Mouse (Mus musculus) c-Kit-positive CD71-negative TER-119-negative erythroid progenitor cells, embryonic 14.5 days (primary cell): ENCODE results near the gene Cebpe.

Source experiments
- DNase-seq: peaks from one replicate; pipeline ENCODE4 v3.0.0-alpha.2; 2013; ENCODE audit warnings: low read depth

Gene Cebpe

GRCm38 (mm10) chr14:54721711-54722110, 9.7 kb upstream of the Cebpe start:
- no peak for DNase-seq

GRCm38 (mm10) chr14:54720654-54721350, 8.8 kb upstream of the Cebpe start:
- DNase-seq: no peak

- no peak for DNase-seq
These were observed 8.1 kb upstream of the Cebpe start for GRCm38 (mm10) chr14:54720041-54720440.

- DNase-seq: no peak
These were observed 3.4 kb upstream of the Cebpe start for GRCm38 (mm10) chr14:54715402-54715801.

GRCm38 (mm10) chr14:54714617-54715081, 2.7 kb upstream of the Cebpe start:
- DNase-seq: no peak

- peak; percentile 91 for DNase-seq
These were observed 2.1 kb upstream of the Cebpe start for GRCm38 (mm10) chr14:54714121-54714520.

GRCm38 (mm10) chr14:54712861-54713260, 887 bp upstream of the Cebpe start:
- DNase-seq: no peak

- DNase-seq: no peak
These were observed 2.9 kb downstream of the Cebpe start for GRCm38 (mm10) chr14:54709054-54709453.

GRCm38 (mm10) chr14:54706589-54707320, 5.2 kb downstream of the Cebpe start:
- no peak for DNase-seq

GRCm38 (mm10) chr14:54705844-54706243, 6.1 kb downstream of the Cebpe start:
- DNase-seq: peak; percentile 87

GRCm38 (mm10) chr14:54703207-54703606, 8.8 kb downstream of the Cebpe start:
- no peak for DNase-seq

- DNase-seq: peak; percentile 79
These were observed 10.7 kb downstream of the Cebpe start for GRCm38 (mm10) chr14:54701298-54701697.

GRCm38 (mm10) chr14:54699586-54699985, 12.4 kb downstream of the Cebpe start:
- DNase-seq: no peak

GRCm38 (mm10) chr14:54698733-54699132, 13.2 kb downstream of the Cebpe start, which contains the start of gene Gm29776:
TSS of gene Gm29776 (minus strand) at chr14:54698833.
- no peak for DNase-seq

GRCm38 (mm10) chr14:54696752-54697151, 15.2 kb downstream of the Cebpe start:
- no peak for DNase-seq

- DNase-seq: no peak
These were observed 16.9 kb downstream of the Cebpe start for GRCm38 (mm10) chr14:54695042-54695441.

GRCm38 (mm10) chr14:54687251-54687650, 24.7 kb downstream of the Cebpe start:
- DNase-seq: no peak

- peak; percentile 98 for DNase-seq
These were observed 25.3 kb downstream of the Cebpe start, which contains the start of gene Acin1 for GRCm38 (mm10) chr14:54686522-54687143. TSS of gene Acin1 (minus strand) at chr14:54686931.

GRCm38 (mm10) chr14:54686063-54686521, 25.9 kb downstream of the Cebpe start, which contains the start of gene 1700123O20Rik:
TSS of gene 1700123O20Rik (plus strand) at chr14:54686216.
- DNase-seq: peak; percentile 80

GRCm38 (mm10) chr14:54685471-54685870, 26.5 kb downstream of the Cebpe start:
- DNase-seq: no peak

- DNase-seq: no peak
These were observed 29.6 kb downstream of the Cebpe start for GRCm38 (mm10) chr14:54682396-54682795.

- DNase-seq: no peak
These were observed 33.2 kb downstream of the Cebpe start for GRCm38 (mm10) chr14:54678657-54679304.
